Mouse (Mus musculus): Measurements from ENCODE around the gene Wdr78.

- TF ChIP-seq EP300 (IDR thresholded peaks at IDR 0.05; ENCODE audit: low read depth), result no peak
- no peak for TF ChIP-seq CTCF (IDR thresholded peaks at IDR 0.05; ENCODE audit: low read depth)
Observed at GRCm38 (mm10) chr4:103136946-103137345, 22.6 kb upstream of the Wdr78 start.

Measured in liver, embryonic 14.5 days (tissue).